Mouse (Mus musculus) kidney, adult 2 months (tissue): ENCODE results near the gene A430078G23Rik.

ENCODE experiments used
- CTCF ChIP-seq: fragments of 200-500 bp; conservative IDR thresholded peaks from 2 replicates; pipeline ENCODE4 v1.5.1; 2011; ENCODE audit warnings: low read depth, mild to moderate bottlenecking, control low read depth, low read length, moderate library complexity, mixed read lengths; ENCODE audit not compliant: insufficient read depth, insufficient read length
- POLR2A ChIP-seq: fragments of 200-500 bp; IDR thresholded peaks from one replicate; pipeline ENCODE4 v1.6.1; 2011; ENCODE audit warnings: low read depth, low read length, control low read depth

- no peak for TF ChIP-seq CTCF
- TF ChIP-seq POLR2A, result no peak
Measured at GRCm38 (mm10) chr8:3327538-3328245, 25.5 kb upstream of the A430078G23Rik start.
